Mouse (Mus musculus) ES-E14 (cell line): ENCODE results near the gene Wnt3. TPM values are rescaled to one million over a fixed set of nuclear protein-coding genes. Genes with fewer than 3 reads are reported as not detected.
"Not testable (repeated sequence)": the region's sequence is repeated elsewhere in the genome, so short reads cannot be mapped to it uniquely, and the experiment has no call there.

Experiments
- DNase-seq: peaks from one replicate; pipeline ENCODE4 v3.0.0-alpha.2; 2013; ENCODE audit warnings: low read depth, low spot score
- H3K27ac ChIP-seq: 2 replicates; pipeline ENCODE4 v1.5.1; 2012; ENCODE audit warnings: low read depth, mild to moderate bottlenecking, low read length, moderate library complexity, mixed read lengths; ENCODE audit not compliant: poor library complexity, insufficient read depth, severe bottlenecking
- H3K36me3 ChIP-seq: 2 replicates; pipeline ENCODE4 v1.6.1; 2012; ENCODE audit warnings: mild to moderate bottlenecking, low read length, moderate library complexity, mixed read lengths; ENCODE audit not compliant: control insufficient read depth, poor library complexity, insufficient read depth, severe bottlenecking
- H3K4me1 ChIP-seq, 2 experiments: fragments of 150-350 bp in 1 of 2; sonication (generic) in 1 of 2; 2 replicates each; pipeline ENCODE4 v1.6.1; 2012; ENCODE audit warnings: low read length in 2 of 2, mild to moderate bottlenecking in 1 of 2, mixed read lengths in 1 of 2; ENCODE audit not compliant: control insufficient read depth in 2 of 2, insufficient read depth in 2 of 2, poor library complexity in 1 of 2
- H3K4me3 ChIP-seq, 2 experiments: fragments of 150-350 bp in 1 of 2; sonication (generic) in 1 of 2; 2 replicates each; pipeline ENCODE4 v1.5.1; 2012; ENCODE audit warnings: low read length in 2 of 2, low read depth in 1 of 2, mild to moderate bottlenecking in 1 of 2, mixed read lengths in 1 of 2; ENCODE audit not compliant: insufficient read depth in 1 of 2, poor library complexity in 1 of 2, severe bottlenecking in 1 of 2
- H3K9ac ChIP-seq: 2 replicates; pipeline ENCODE4 v1.6.1; 2012; ENCODE audit warnings: low read depth, mild to moderate bottlenecking, low read length, mixed read lengths; ENCODE audit not compliant: poor library complexity, insufficient read depth, severe bottlenecking
- H3K9me3 ChIP-seq: fragments of 150-350 bp; sonication (generic); 2 replicates; pipeline ENCODE4 v1.6.1; 2012; ENCODE audit warnings: low read depth, mild to moderate bottlenecking, low read length; ENCODE audit not compliant: control insufficient read depth, insufficient read depth
- CHD2 ChIP-seq: IDR thresholded peaks from 2 replicates; pipeline ENCODE4 v1.6.1; 2014; ENCODE audit warnings: mild to moderate bottlenecking, low read depth, low read length, inconsistent platforms
- HCFC1 ChIP-seq: IDR thresholded peaks from 2 replicates; pipeline ENCODE4 v1.6.1; 2012; ENCODE audit warnings: low read length, inconsistent platforms, borderline replicate concordance; ENCODE audit not compliant: insufficient read depth
- MAFK ChIP-seq: IDR thresholded peaks from 2 replicates; pipeline ENCODE4 v1.6.1; 2014; ENCODE audit warnings: mild to moderate bottlenecking, low read depth, low read length, inconsistent platforms; ENCODE audit not compliant: insufficient read depth
- ZC3H11A ChIP-seq: IDR thresholded peaks from 2 replicates; pipeline ENCODE4 v1.6.1; 2012; ENCODE audit warnings: low read depth, mild to moderate bottlenecking, inconsistent platforms, low read length, borderline replicate concordance
- ZNF384 ChIP-seq: IDR thresholded peaks from 2 replicates; pipeline ENCODE4 v1.6.1; 2012; ENCODE audit warnings: low read depth, low read length, inconsistent platforms
- in situ Hi-C, 2 experiments: fragments of 600-800 bp; cut with MboI; formaldehyde crosslinking; loops; one replicate each; pipeline ENCODE4 v1.15.1; 2025; ENCODE audit warnings: low sequenced_read_pairs in 2 of 2, inconsistent platforms in 1 of 2; ENCODE audit not compliant: unreplicated experiment in 2 of 2
- total RNA-seq: library from RNA; depleted of rRNA; stranded (reverse); fragments of 300-350 nt; gene quantifications from 2 replicates; pipeline ENCODE4 v1.2.3, GENCODE M21; 2012

The Wnt3 gene
- total RNA-seq, 1 experiment, result 7.5 TPM

- Histone ChIP-seq H3K4me1 (no peaks in the 10 kb centered on the region), H3K9ac (no peak overlapping the region), H3K4me3 (no peak overlapping the region), H3K27ac (no peak overlapping the region), H3K36me3 (no peaks in the 10 kb centered on the region), H3K9me3 (no peaks in the 10 kb centered on the region)
- TF ChIP-seq ZC3H11A, result no peak
- TF ChIP-seq ZNF384, result no peak
- TF ChIP-seq CHD2, result no peak
- no peak for TF ChIP-seq HCFC1
- no peak for TF ChIP-seq MAFK
- in situ Hi-C loops, result loop anchor here (5.0 to 10.0 kb wide), 2 partner anchors 152 to 435 kb away; no protein-coding TSS in a partner anchor
- no peak for DNase-seq
These were observed 13.8 kb upstream of the Wnt3 start for GRCm38 (mm10) chr11:103760101-103760500.

GRCm38 (mm10) chr11:103760891-103761290 lies 13.1 kb upstream of the Wnt3 start:
- not testable (repeated sequence) for H3K9me3 ChIP-seq, H3K9ac ChIP-seq, H3K36me3 ChIP-seq, H3K4me3 ChIP-seq, H3K4me1 ChIP-seq, DNase-seq, H3K27ac ChIP-seq
- in situ Hi-C loops, result loop anchor here (5.0 to 10.0 kb wide), 2 partner anchors 151 to 434 kb away; no protein-coding TSS in a partner anchor
- peak; percentile 75 for TF ChIP-seq ZNF384

GRCm38 (mm10) chr11:103763410-103764163 lies 10.4 kb upstream of the Wnt3 start:
- Histone ChIP-seq H3K9me3 (no peaks in the 10 kb centered on the region), H3K27ac (no peak overlapping the region), H3K4me1 (no peaks in the 10 kb centered on the region), H3K4me3 (no peak overlapping the region), H3K36me3 (no peaks in the 10 kb centered on the region), H3K9ac (no peak overlapping the region)
- DNase-seq, result peak; percentile 75
- in situ Hi-C loops, result loop anchor here (5.0 to 10.0 kb wide), 2 partner anchors 149 to 431 kb away; no protein-coding TSS in a partner anchor
- TF ChIP-seq MAFK, result no peak
- TF ChIP-seq ZC3H11A, result peak; percentile 89

- H3K4me3 ChIP-seq, result no peak overlapping the region
- in situ Hi-C loops, result loop anchor here (5.0 to 10.0 kb wide), 2 partner anchors 148 to 430 kb away; no protein-coding TSS in a partner anchor
- H3K9ac ChIP-seq, result no peak overlapping the region
- no peaks in the 10 kb centered on the region for H3K9me3 ChIP-seq
- H3K27ac ChIP-seq, result no peak overlapping the region
- no peaks in the 10 kb centered on the region for H3K4me1 ChIP-seq
- no peaks in the 10 kb centered on the region for H3K36me3 ChIP-seq
- TF ChIP-seq ZNF384 (no peak), ZC3H11A (no peak)
- DNase-seq, result no peak
These were observed 9.3 kb upstream of the Wnt3 start for GRCm38 (mm10) chr11:103764601-103765000.

GRCm38 (mm10) chr11:103765556-103766011 lies 8.4 kb upstream of the Wnt3 start:
- H3K4me1 ChIP-seq, result peaks cover 0 to 2% of the 10 kb centered on the region in 2 experiments; a peak in 1 of 4 replicates
- H3K27ac ChIP-seq, result no peak overlapping the region
- in situ Hi-C loops, result loop anchor here in 1 of 2 experiments (10.0 kb wide), 1 partner anchor 429 kb away; no protein-coding TSS in a partner anchor
- TF ChIP-seq ZNF384 (no peak), CHD2 (no peak), HCFC1 (no peak), MAFK (no peak), ZC3H11A (no peak)
- H3K9me3 ChIP-seq, result no peaks in the 10 kb centered on the region
- H3K36me3 ChIP-seq, result no peaks in the 10 kb centered on the region
- no peak for DNase-seq
- no peak overlapping the region for H3K9ac ChIP-seq
- no peak overlapping the region for H3K4me3 ChIP-seq
